Mouse (Mus musculus): ENCODE results near the gene Nbeal2. TPM values are rescaled to one million over a fixed set of nuclear protein-coding genes. Genes with fewer than 3 reads are reported as not detected.
A peak's percentile ranks its signal among the peaks of the same experiment; 100 is the strongest.

Gene Nbeal2
- total RNA-seq, 2 experiments from 2014 or later = 1.4 to 16.3 TPM

GRCm38 (mm10) chr9:110654726-110655650 lies 1.0 kb upstream of the Nbeal2 start:
- ATAC-seq (replicated peaks; ENCODE audit: low FRiP score, poor library complexity, severe bottlenecking) = no peak

- ATAC-seq (replicated peaks; ENCODE audit: low FRiP score, poor library complexity, severe bottlenecking) = no peak
These were observed 852 bp downstream of the Nbeal2 start for GRCm38 (mm10) chr9:110652963-110653654.

GRCm38 (mm10) chr9:110651931-110652722 lies 1.8 kb downstream of the Nbeal2 start:
- no peak for ATAC-seq (replicated peaks; ENCODE audit: low FRiP score, poor library complexity, severe bottlenecking)

GRCm38 (mm10) chr9:110649775-110650174 lies 4.2 kb downstream of the Nbeal2 start:
- no peak for ATAC-seq (replicated peaks; ENCODE audit: low FRiP score, poor library complexity, severe bottlenecking)

GRCm38 (mm10) chr9:110645219-110645618 lies 8.7 kb downstream of the Nbeal2 start:
- ATAC-seq (replicated peaks; ENCODE audit: low FRiP score, poor library complexity, severe bottlenecking) = no peak

GRCm38 (mm10) chr9:110644295-110644694 lies 9.7 kb downstream of the Nbeal2 start:
- ATAC-seq (replicated peaks; ENCODE audit: low FRiP score, poor library complexity, severe bottlenecking) = no peak

- ATAC-seq (replicated peaks; ENCODE audit: low FRiP score, poor library complexity, severe bottlenecking) = no peak
These were observed 10.2 kb downstream of the Nbeal2 start for GRCm38 (mm10) chr9:110643787-110644186.

- ATAC-seq (replicated peaks; ENCODE audit: low FRiP score, poor library complexity, severe bottlenecking) = no peak
These were observed 11.0 kb downstream of the Nbeal2 start for GRCm38 (mm10) chr9:110642812-110643524.

- no peak for ATAC-seq (replicated peaks; ENCODE audit: low FRiP score, poor library complexity, severe bottlenecking)
These were observed 13.0 kb downstream of the Nbeal2 start for GRCm38 (mm10) chr9:110641006-110641405.

- no peak for ATAC-seq (replicated peaks; ENCODE audit: low FRiP score, poor library complexity, severe bottlenecking)
These were observed 15.3 kb downstream of the Nbeal2 start for GRCm38 (mm10) chr9:110638611-110639021.

- ATAC-seq (replicated peaks; ENCODE audit: low FRiP score, poor library complexity, severe bottlenecking) = peak; percentile 45; the same call in 1 of the 2 replicates
These were observed 18.7 kb downstream of the Nbeal2 start for GRCm38 (mm10) chr9:110635225-110635624.

- no peak for ATAC-seq (replicated peaks; ENCODE audit: low FRiP score, poor library complexity, severe bottlenecking)
These were observed 20.1 kb downstream of the Nbeal2 start for GRCm38 (mm10) chr9:110633882-110634281.

GRCm38 (mm10) chr9:110632671-110633070 lies 21.3 kb downstream of the Nbeal2 start:
- ATAC-seq (replicated peaks; ENCODE audit: low FRiP score, poor library complexity, severe bottlenecking) = no peak

GRCm38 (mm10) chr9:110631651-110632275 lies 22.2 kb downstream of the Nbeal2 start:
- no peak for ATAC-seq (replicated peaks; ENCODE audit: low FRiP score, poor library complexity, severe bottlenecking)

- no peak for ATAC-seq (replicated peaks; ENCODE audit: low FRiP score, poor library complexity, severe bottlenecking)
These were observed 22.8 kb downstream of the Nbeal2 start for GRCm38 (mm10) chr9:110631191-110631590.

GRCm38 (mm10) chr9:110630171-110630570 lies 23.8 kb downstream of the Nbeal2 start:
- no peak for ATAC-seq (replicated peaks; ENCODE audit: low FRiP score, poor library complexity, severe bottlenecking)

GRCm38 (mm10) chr9:110625350-110625908 lies 28.5 kb downstream of the Nbeal2 start:
- no peak for ATAC-seq (replicated peaks; ENCODE audit: low FRiP score, poor library complexity, severe bottlenecking)

- ATAC-seq (replicated peaks; ENCODE audit: low FRiP score, poor library complexity, severe bottlenecking) = peak; percentile 76
These were observed 29.4 kb downstream of the Nbeal2 start, which contains the start of gene Nradd for GRCm38 (mm10) chr9:110624361-110625166. Nradd (minus strand) TSS chr9:110624452.

All from erythroid progenitor cell, adult 5-6 weeks (primary cell).